Mouse (Mus musculus): ENCODE data around the gene Thrb. TPM values are rescaled to one million over a fixed set of nuclear protein-coding genes. Genes with fewer than 3 reads are reported as not detected.

Gene Thrb
- total and polyA plus RNA-seq, 3 experiments = 7.7 to 28.1 (median 27.5) TPM

DNA sequence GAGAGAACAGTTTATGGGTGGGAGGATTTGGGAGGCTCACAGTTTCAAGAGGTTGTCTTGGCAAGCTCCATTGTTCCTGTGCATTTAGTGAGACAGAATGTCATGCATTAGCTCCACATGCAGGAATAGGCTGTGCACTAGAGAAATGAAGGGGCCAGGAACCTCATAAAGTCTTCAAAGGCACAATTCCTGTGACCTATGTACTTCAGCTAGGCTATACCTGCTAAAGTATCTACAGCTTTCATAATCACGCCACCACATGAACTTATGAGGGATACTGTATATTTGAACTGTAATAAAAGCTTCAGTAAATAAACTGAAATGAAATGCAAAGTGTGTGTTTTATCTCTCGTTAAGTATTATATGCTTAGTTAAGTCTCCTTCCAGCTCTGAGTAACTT is 59.4 kb downstream of the Thrb start:
- H3K79me2 ChIP-seq (replicated peaks; ENCODE audit: control insufficient read depth, insufficient read depth, low read length) = no peaks in the 10 kb centered on the region
- WGBS = 84% methylated on average over 2 of the region's 2 CpGs
- no peak for TF ChIP-seq CTCF (IDR thresholded peaks at IDR 0.05)
- TF ChIP-seq POLR2A (IDR thresholded peaks at IDR 0.05; ENCODE audit: insufficient read depth, low read depth, low read length) = no peak
- no peak for TF ChIP-seq EP300 (IDR thresholded peaks at IDR 0.05; ENCODE audit: insufficient read depth, low read depth, low read length)

GRCm38 (mm10) chr14:17722824-17723445 is 62.9 kb downstream of the Thrb start:
- no peaks in the 10 kb centered on the region for H3K27me3 ChIP-seq (ENCODE audit: control insufficient read depth, insufficient read depth, low read length)
- no peak overlapping the region for H3K27ac ChIP-seq
- TF ChIP-seq EP300 (IDR thresholded peaks at IDR 0.05; ENCODE audit: insufficient read depth, low read depth, low read length) (no peak), POLR2A (IDR thresholded peaks at IDR 0.05; ENCODE audit: insufficient read depth, low read depth, low read length) (no peak), CTCF (IDR thresholded peaks at IDR 0.05) (no peak)
- 21% methylated on average over 1 of the region's 1 CpGs for WGBS
- no peaks in the 10 kb centered on the region for H3K4me1 ChIP-seq (ENCODE audit: control insufficient read depth, insufficient read depth, low read length)
- no peak overlapping the region for H3K4me3 ChIP-seq
- intact Hi-C loops (cut with DNase I) = no loop called here
- DNase-seq = no peak
- no peaks in the 10 kb centered on the region for H3K79me2 ChIP-seq (replicated peaks; ENCODE audit: control insufficient read depth, insufficient read depth, low read length)
- H3K9ac ChIP-seq (ENCODE audit: low read depth, low read length) = no peak overlapping the region
- 0 out of 2 replicates have a peak, but pooled peaks cover 4% of the 10 kb centered on the region for H3K36me3 ChIP-seq (ENCODE audit: control insufficient read depth, insufficient read depth, low read length)

More for the DNA sequence above, 59.4 kb downstream of the Thrb start:
- Histone ChIP-seq H3K27me3 (ENCODE audit: control insufficient read depth, insufficient read depth, low read length) (no peaks in the 10 kb centered on the region), H3K36me3 (ENCODE audit: control insufficient read depth, insufficient read depth, low read length) (0 out of 2 replicates have a peak, but pooled peaks cover 4% of the 10 kb centered on the region), H3K4me3 (no peak overlapping the region), H3K27ac (no peak overlapping the region), H3K9ac (ENCODE audit: low read depth, low read length) (no peak overlapping the region), H3K4me1 (ENCODE audit: control insufficient read depth, insufficient read depth, low read length) (no peaks in the 10 kb centered on the region)
- intact Hi-C loops (cut with DNase I) = no loop called here
- no peak for DNase-seq

GRCm38 (mm10) chr14:17724577-17724976 is 64.5 kb downstream of the Thrb start:
- no peaks in the 10 kb centered on the region for H3K4me1 ChIP-seq (ENCODE audit: control insufficient read depth, insufficient read depth, low read length)
- H3K4me3 ChIP-seq = no peak overlapping the region
- no peak overlapping the region for H3K9ac ChIP-seq (ENCODE audit: low read depth, low read length)
- no peak for TF ChIP-seq EP300 (IDR thresholded peaks at IDR 0.05; ENCODE audit: insufficient read depth, low read depth, low read length)
- TF ChIP-seq POLR2A (IDR thresholded peaks at IDR 0.05; ENCODE audit: insufficient read depth, low read depth, low read length) = no peak
- TF ChIP-seq CTCF (IDR thresholded peaks at IDR 0.05) = no peak
- intact Hi-C loops (cut with DNase I) = no loop called here
- no peaks in the 10 kb centered on the region for H3K79me2 ChIP-seq (replicated peaks; ENCODE audit: control insufficient read depth, insufficient read depth, low read length)
- no peak for DNase-seq
- 60% methylated on average over 3 of the region's 3 CpGs for whole genome bisulfite sequencing
- H3K27ac ChIP-seq = no peak overlapping the region
- H3K27me3 ChIP-seq (ENCODE audit: control insufficient read depth, insufficient read depth, low read length) = no peaks in the 10 kb centered on the region
- H3K36me3 ChIP-seq (ENCODE audit: control insufficient read depth, insufficient read depth, low read length) = 0 out of 2 replicates have a peak, but pooled peaks cover 4% of the 10 kb centered on the region

- 65% methylated on average over 1 of the region's 1 CpGs for WGBS
- Histone ChIP-seq H3K36me3 (ENCODE audit: control insufficient read depth, insufficient read depth, low read length) (0 out of 2 replicates have a peak, but pooled peaks cover 4% of the 10 kb centered on the region), H3K27ac (no peak overlapping the region), H3K9ac (ENCODE audit: low read depth, low read length) (no peak overlapping the region), H3K4me1 (ENCODE audit: control insufficient read depth, insufficient read depth, low read length) (no peaks in the 10 kb centered on the region; the same call in 1 of the 2 replicates), H3K79me2 (replicated peaks; ENCODE audit: control insufficient read depth, insufficient read depth, low read length) (no peaks in the 10 kb centered on the region), H3K27me3 (ENCODE audit: control insufficient read depth, insufficient read depth, low read length) (no peaks in the 10 kb centered on the region), H3K4me3 (no peak overlapping the region)
- no peak for TF ChIP-seq POLR2A (IDR thresholded peaks at IDR 0.05; ENCODE audit: insufficient read depth, low read depth, low read length)
- no peak for TF ChIP-seq EP300 (IDR thresholded peaks at IDR 0.05; ENCODE audit: insufficient read depth, low read depth, low read length)
- TF ChIP-seq CTCF (IDR thresholded peaks at IDR 0.05) = no peak
- intact Hi-C loops (cut with DNase I) = no loop called here
- DNase-seq = no peak
Observed at GRCm38 (mm10) chr14:17726906-17727305, 66.8 kb downstream of the Thrb start.

- H3K36me3 ChIP-seq (ENCODE audit: control insufficient read depth, insufficient read depth, low read length) = no peaks in the 10 kb centered on the region
- H3K27me3 ChIP-seq (ENCODE audit: control insufficient read depth, insufficient read depth, low read length) = no peaks in the 10 kb centered on the region
- no peak overlapping the region for H3K4me3 ChIP-seq
- H3K27ac ChIP-seq = no peak overlapping the region
- H3K79me2 ChIP-seq (replicated peaks; ENCODE audit: control insufficient read depth, insufficient read depth, low read length) = no peaks in the 10 kb centered on the region
- intact Hi-C loops (cut with DNase I) = no loop called here
- H3K9ac ChIP-seq (ENCODE audit: low read depth, low read length) = no peak overlapping the region
- no peak for DNase-seq
- WGBS = 76% methylated on average over 4 of the region's 4 CpGs
- H3K4me1 ChIP-seq (ENCODE audit: control insufficient read depth, insufficient read depth, low read length) = no peaks in the 10 kb centered on the region; the same call in 1 of the 2 replicates
- TF ChIP-seq POLR2A (IDR thresholded peaks at IDR 0.05; ENCODE audit: insufficient read depth, low read depth, low read length) = no peak
- no peak for TF ChIP-seq EP300 (IDR thresholded peaks at IDR 0.05; ENCODE audit: insufficient read depth, low read depth, low read length)
- TF ChIP-seq CTCF (IDR thresholded peaks at IDR 0.05) = no peak
Observed at GRCm38 (mm10) chr14:17727878-17728277, 67.8 kb downstream of the Thrb start.

DNA sequence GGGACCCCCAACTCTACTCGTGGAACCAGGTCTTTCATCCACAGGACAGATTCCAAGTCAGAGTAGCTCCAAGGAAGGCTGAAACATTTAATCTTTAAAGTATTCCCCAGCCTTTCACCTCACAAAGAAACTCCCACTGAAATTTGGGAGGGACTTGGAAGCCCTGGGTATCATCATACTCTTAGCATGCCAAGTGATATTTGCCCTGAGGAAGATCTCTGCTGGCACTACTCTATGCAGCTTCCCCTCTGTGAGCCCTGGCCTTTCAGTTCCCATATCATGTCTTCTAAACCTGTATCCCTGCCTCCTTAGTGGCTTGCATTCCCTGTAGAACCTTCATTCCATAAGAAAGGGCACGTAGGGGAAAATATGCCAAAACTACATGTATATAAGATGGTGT is 68.8 kb downstream of the Thrb start:
- Histone ChIP-seq H3K9ac (ENCODE audit: low read depth, low read length) (no peak overlapping the region), H3K4me3 (no peak overlapping the region), H3K27me3 (ENCODE audit: control insufficient read depth, insufficient read depth, low read length) (no peaks in the 10 kb centered on the region), H3K79me2 (replicated peaks; ENCODE audit: control insufficient read depth, insufficient read depth, low read length) (no peaks in the 10 kb centered on the region), H3K36me3 (ENCODE audit: control insufficient read depth, insufficient read depth, low read length) (no peaks in the 10 kb centered on the region), H3K4me1 (ENCODE audit: control insufficient read depth, insufficient read depth, low read length) (no peaks in the 10 kb centered on the region; the same call in 1 of the 2 replicates), H3K27ac (no peak overlapping the region)
- 71% methylated on average over 2 of the region's 2 CpGs for WGBS
- no peak for DNase-seq
- intact Hi-C loops (cut with DNase I) = no loop called here
- no peak for TF ChIP-seq EP300 (IDR thresholded peaks at IDR 0.05; ENCODE audit: insufficient read depth, low read depth, low read length)
- no peak for TF ChIP-seq CTCF (IDR thresholded peaks at IDR 0.05)
- no peak for TF ChIP-seq POLR2A (IDR thresholded peaks at IDR 0.05; ENCODE audit: insufficient read depth, low read depth, low read length)
